Mouse (Mus musculus) thymus, adult 2 months (tissue): Measurements from ENCODE around the gene Gm1113. TPM values are rescaled to one million over a fixed set of nuclear protein-coding genes. Genes with fewer than 3 reads are reported as not detected.

ENCODE experiments used
- DNase-seq: peaks from one replicate; pipeline ENCODE4 v3.0.0; 2021
- H3K27ac ChIP-seq: fragments of 200-500 bp; 2 replicates; pipeline ENCODE4 v1.5.1; 2012; ENCODE audit warnings: low read length, control low read depth; ENCODE audit not compliant: control insufficient read depth, insufficient read depth
- H3K27me3 ChIP-seq: fragments of 200-500 bp; 2 replicates; pipeline ENCODE4 v1.6.1; 2012; ENCODE audit warnings: mild to moderate bottlenecking, low read length, moderate library complexity, mixed read lengths; ENCODE audit not compliant: control insufficient read depth, insufficient read depth
- H3K36me3 ChIP-seq: fragments of 200-500 bp; 2 replicates; pipeline ENCODE4 v1.6.1; 2012; ENCODE audit warnings: mild to moderate bottlenecking, low read length, moderate library complexity; ENCODE audit not compliant: control insufficient read depth, insufficient read depth
- H3K4me1 ChIP-seq: fragments of 200-500 bp; replicated peaks from 2 replicates; pipeline ENCODE4 v1.6.1; 2012; ENCODE audit warnings: low read length; ENCODE audit not compliant: control insufficient read depth, insufficient read depth
- H3K4me3 ChIP-seq: fragments of 200-500 bp; 2 replicates; pipeline ENCODE4 v1.5.1; 2012; ENCODE audit warnings: mild to moderate bottlenecking, low read length, control low read depth, moderate library complexity; ENCODE audit not compliant: control insufficient read depth, insufficient read depth
- CTCF ChIP-seq: fragments of 200-500 bp; IDR thresholded peaks from 2 replicates; pipeline ENCODE4 v1.5.1; 2012; ENCODE audit warnings: mild to moderate bottlenecking, control low read depth, low read length, moderate library complexity, borderline replicate concordance; ENCODE audit not compliant: control insufficient read depth, poor library complexity, insufficient read depth; ENCODE audit errors: extremely low read depth
- POLR2A ChIP-seq: fragments of 200-500 bp; IDR thresholded peaks from 2 replicates; pipeline ENCODE4 v1.6.1; 2012; ENCODE audit warnings: mild to moderate bottlenecking, low read length, control low read depth, moderate library complexity; ENCODE audit not compliant: control insufficient read depth, poor library complexity, insufficient read depth; ENCODE audit errors: extremely low read depth
- WGBS: fragments of 180-500 bp; shearing (Covaris S2); methylation state at CpG from one replicate; pipeline ENCODE4 v1.1.7; 2018; 5-methylcytosine and 5-hydroxymethylcytosine counted together
- polyA plus RNA-seq: library from polyadenylated mRNA; depleted of rRNA; stranded (reverse); fragments of >200 nt; gene quantifications from 2 replicates; pipeline ENCODE4 v1.2.3, GENCODE M21; 2012

The Gm1113 gene
- polyA plus RNA-seq, 1 experiment: not detected

GRCm38 (mm10) chr9:35516711-35517110 is 1.4 kb downstream of the Gm1113 start:
- DNase-seq: no peak
- TF ChIP-seq CTCF (no peak), POLR2A (no peak)
- Histone ChIP-seq H3K27me3 (no peaks in the 10 kb centered on the region), H3K4me3 (no peak overlapping the region), H3K36me3 (no peaks in the 10 kb centered on the region), H3K4me1 (no peaks in the 10 kb centered on the region), H3K27ac (no peak overlapping the region)
- 92% methylated on average over 16 of the region's 16 CpGs for WGBS

GRCm38 (mm10) chr9:35516182-35516581 is 1.9 kb downstream of the Gm1113 start:
- Histone ChIP-seq H3K4me1 (no peaks in the 10 kb centered on the region), H3K36me3 (no peaks in the 10 kb centered on the region), H3K27ac (no peak overlapping the region), H3K27me3 (no peaks in the 10 kb centered on the region), H3K4me3 (no peak overlapping the region)
- no peak for DNase-seq
- WGBS: 86% methylated on average over 5 of the region's 5 CpGs
- TF ChIP-seq CTCF (no peak), POLR2A (no peak)

GRCm38 (mm10) chr9:35513900-35514299 is 4.2 kb downstream of the Gm1113 start:
- TF ChIP-seq POLR2A (no peak), CTCF (no peak)
- H3K36me3 ChIP-seq: no peaks in the 10 kb centered on the region
- H3K27ac ChIP-seq: no peak overlapping the region
- WGBS: 84% methylated on average over 4 of the region's 4 CpGs
- no peaks in the 10 kb centered on the region for H3K27me3 ChIP-seq
- no peak for DNase-seq
- H3K4me3 ChIP-seq: no peak overlapping the region
- H3K4me1 ChIP-seq: no peaks in the 10 kb centered on the region

- Histone ChIP-seq H3K4me1 (no peaks in the 10 kb centered on the region), H3K36me3 (no peaks in the 10 kb centered on the region), H3K27ac (no peak overlapping the region), H3K27me3 (no peaks in the 10 kb centered on the region), H3K4me3 (no peak overlapping the region)
- 92% methylated on average over 8 of the region's 8 CpGs for WGBS
- TF ChIP-seq POLR2A (no peak), CTCF (no peak)
- no peak for DNase-seq
Observed at GRCm38 (mm10) chr9:35508234-35508633, 9.8 kb downstream of the Gm1113 start.

GRCm38 (mm10) chr9:35502361-35503000 is 15.6 kb downstream of the Gm1113 start:
- Histone ChIP-seq H3K27ac (no peak overlapping the region), H3K4me3 (no peak overlapping the region), H3K4me1 (no peaks in the 10 kb centered on the region), H3K36me3 (no peaks in the 10 kb centered on the region), H3K27me3 (no peaks in the 10 kb centered on the region)
- DNase-seq: no peak
- WGBS: 91% methylated on average over 10 of the region's 10 CpGs
- TF ChIP-seq CTCF (no peak), POLR2A (no peak)

GRCm38 (mm10) chr9:35499946-35500345 is 18.1 kb downstream of the Gm1113 start:
- TF ChIP-seq CTCF (no peak), POLR2A (no peak)
- Histone ChIP-seq H3K4me3 (no peak overlapping the region), H3K4me1 (peaks cover 5% of the 10 kb centered on the region), H3K27me3 (no peaks in the 10 kb centered on the region), H3K36me3 (no peaks in the 10 kb centered on the region), H3K27ac (no peak overlapping the region)
- no peak for DNase-seq
- 93% methylated on average over 6 of the region's 6 CpGs for WGBS

- Histone ChIP-seq H3K27ac (no peak overlapping the region), H3K4me3 (no peak overlapping the region), H3K4me1 (peaks cover 6% of the 10 kb centered on the region), H3K36me3 (no peaks in the 10 kb centered on the region), H3K27me3 (no peaks in the 10 kb centered on the region)
- 12% methylated on average over 3 of the region's 3 CpGs for WGBS
- no peak for DNase-seq
- TF ChIP-seq POLR2A (no peak), CTCF (no peak)
Observed at GRCm38 (mm10) chr9:35495471-35495870, 22.6 kb downstream of the Gm1113 start.
